Mouse (Mus musculus): Measurements from ENCODE around the gene Gab1. TPM values are rescaled to one million over a fixed set of nuclear protein-coding genes. Genes with fewer than 3 reads are reported as not detected.

The Gab1 gene
- polyA plus RNA-seq, 1 experiment from 2014 or later = 26.5 TPM

DNA sequence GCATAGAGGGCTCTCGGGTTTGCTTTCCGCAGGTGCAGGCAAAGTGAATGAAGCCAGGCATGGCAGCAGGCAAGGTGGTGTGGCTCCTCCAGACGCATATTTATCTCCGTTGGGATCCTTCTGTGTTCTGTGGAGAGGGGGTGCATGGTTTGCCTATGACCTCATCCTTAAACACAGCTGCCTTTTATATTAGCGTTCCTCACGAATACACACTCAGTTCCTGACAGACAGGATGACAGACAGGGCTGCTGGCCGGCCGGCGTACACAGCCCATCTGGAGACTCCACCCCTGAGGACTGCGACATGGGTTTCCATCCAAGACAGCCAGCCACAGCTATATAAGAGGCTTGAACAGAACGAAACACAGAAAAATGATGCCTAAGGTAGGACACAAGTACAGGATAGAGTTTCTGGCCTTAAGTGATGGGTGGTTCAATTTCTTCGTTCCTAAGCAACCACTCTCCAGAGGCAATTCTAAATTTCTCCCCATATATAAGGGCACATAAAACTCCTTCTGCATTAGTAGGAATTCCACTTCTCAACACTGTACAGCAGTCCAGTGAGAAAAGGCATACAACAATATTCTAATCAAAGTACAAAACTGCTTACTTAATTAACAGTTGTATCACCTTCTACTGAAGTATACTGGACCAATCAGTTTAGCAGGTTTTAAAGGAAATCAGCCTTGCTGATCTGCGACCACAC lies 66.1 kb downstream of the Gab1 start:
- ATAC-seq (ENCODE audit: low FRiP score, low TSS enrichment) = 0 out of 2 replicates have a peak, but pooled peaks have one; percentile 19
- Histone ChIP-seq H3K4me1 (ENCODE audit: control insufficient read depth, insufficient read depth, low read length) (peaks cover 27% of the 10 kb centered on the region), H3K9ac (ENCODE audit: low read depth, low read length) (no peak overlapping the region), H3K27ac (ENCODE audit: low read depth, low read length) (no peak overlapping the region; the same call in 1 of the 2 replicates), H3K4me2 (replicated peaks; ENCODE audit: low read depth, low read length) (no peak overlapping the region), H3K4me3 (ENCODE audit: low read length) (no peak overlapping the region), H3K36me3 (ENCODE audit: control insufficient read depth, insufficient read depth, low read length) (no peaks in the 10 kb centered on the region), H3K9me3 (ENCODE audit: control insufficient read depth, low read length) (no peaks in the 10 kb centered on the region), H3K27me3 (ENCODE audit: control insufficient read depth, insufficient read depth, low read length) (no peaks in the 10 kb centered on the region)
- WGBS = 57% methylated on average over 13 of the region's 13 CpGs

GRCm38 (mm10) chr8:80813439-80813838 lies 66.9 kb downstream of the Gab1 start:
- 80% methylated on average over 5 of the region's 5 CpGs for WGBS

GRCm38 (mm10) chr8:80811591-80811991 lies 68.7 kb downstream of the Gab1 start:
- Histone ChIP-seq H3K9ac (ENCODE audit: low read depth, low read length) (no peak overlapping the region), H3K4me1 (ENCODE audit: control insufficient read depth, insufficient read depth, low read length) (peaks cover 33% of the 10 kb centered on the region), H3K27me3 (ENCODE audit: control insufficient read depth, insufficient read depth, low read length) (no peaks in the 10 kb centered on the region), H3K4me2 (replicated peaks; ENCODE audit: low read depth, low read length) (no peak overlapping the region), H3K36me3 (ENCODE audit: control insufficient read depth, insufficient read depth, low read length) (no peaks in the 10 kb centered on the region), H3K9me3 (ENCODE audit: control insufficient read depth, low read length) (no peaks in the 10 kb centered on the region), H3K4me3 (ENCODE audit: low read length) (no peak overlapping the region), H3K27ac (ENCODE audit: low read depth, low read length) (peak overlapping the region; percentile 63; the same call in 1 of the 2 replicates)
- WGBS = 61% methylated on average over 4 of the region's 4 CpGs
- no peak for ATAC-seq (ENCODE audit: low FRiP score, low TSS enrichment)

More at GRCm38 (mm10) chr8:80813439-80813838, 66.9 kb downstream of the Gab1 start:
- Histone ChIP-seq H3K27ac (ENCODE audit: low read depth, low read length) (no peak overlapping the region), H3K27me3 (ENCODE audit: control insufficient read depth, insufficient read depth, low read length) (no peaks in the 10 kb centered on the region), H3K4me1 (ENCODE audit: control insufficient read depth, insufficient read depth, low read length) (peaks cover 28% of the 10 kb centered on the region), H3K9ac (ENCODE audit: low read depth, low read length) (no peak overlapping the region), H3K4me3 (ENCODE audit: low read length) (no peak overlapping the region), H3K9me3 (ENCODE audit: control insufficient read depth, low read length) (no peaks in the 10 kb centered on the region), H3K4me2 (replicated peaks; ENCODE audit: low read depth, low read length) (no peak overlapping the region), H3K36me3 (ENCODE audit: control insufficient read depth, insufficient read depth, low read length) (no peaks in the 10 kb centered on the region)
- no peak for ATAC-seq (ENCODE audit: low FRiP score, low TSS enrichment)

GRCm38 (mm10) chr8:80810916-80811315 lies 69.4 kb downstream of the Gab1 start:
- Histone ChIP-seq H3K36me3 (ENCODE audit: control insufficient read depth, insufficient read depth, low read length) (no peaks in the 10 kb centered on the region), H3K9ac (ENCODE audit: low read depth, low read length) (no peak overlapping the region), H3K27ac (ENCODE audit: low read depth, low read length) (peak overlapping the region; percentile 63; the same call in 1 of the 2 replicates), H3K27me3 (ENCODE audit: control insufficient read depth, insufficient read depth, low read length) (no peaks in the 10 kb centered on the region), H3K4me2 (replicated peaks; ENCODE audit: low read depth, low read length) (no peak overlapping the region), H3K4me3 (ENCODE audit: low read length) (no peak overlapping the region), H3K9me3 (ENCODE audit: control insufficient read depth, low read length) (no peaks in the 10 kb centered on the region), H3K4me1 (ENCODE audit: control insufficient read depth, insufficient read depth, low read length) (peaks cover 33% of the 10 kb centered on the region)
- ATAC-seq (ENCODE audit: low FRiP score, low TSS enrichment) = no peak
- WGBS = 37% methylated on average over 4 of the region's 4 CpGs

GRCm38 (mm10) chr8:80810442-80810841 lies 69.9 kb downstream of the Gab1 start:
- no peak overlapping the region for H3K4me3 ChIP-seq (ENCODE audit: low read length)
- H3K27me3 ChIP-seq (ENCODE audit: control insufficient read depth, insufficient read depth, low read length) = no peaks in the 10 kb centered on the region
- H3K36me3 ChIP-seq (ENCODE audit: control insufficient read depth, insufficient read depth, low read length) = no peaks in the 10 kb centered on the region
- H3K4me2 ChIP-seq (replicated peaks; ENCODE audit: low read depth, low read length) = no peak overlapping the region
- ATAC-seq (ENCODE audit: low FRiP score, low TSS enrichment) = no peak
- H3K4me1 ChIP-seq (ENCODE audit: control insufficient read depth, insufficient read depth, low read length) = peaks cover 33% of the 10 kb centered on the region
- no peak overlapping the region for H3K27ac ChIP-seq (ENCODE audit: low read depth, low read length)
- no peaks in the 10 kb centered on the region for H3K9me3 ChIP-seq (ENCODE audit: control insufficient read depth, low read length)
- H3K9ac ChIP-seq (ENCODE audit: low read depth, low read length) = no peak overlapping the region
- WGBS = 83% methylated on average over 5 of the region's 5 CpGs

DNA sequence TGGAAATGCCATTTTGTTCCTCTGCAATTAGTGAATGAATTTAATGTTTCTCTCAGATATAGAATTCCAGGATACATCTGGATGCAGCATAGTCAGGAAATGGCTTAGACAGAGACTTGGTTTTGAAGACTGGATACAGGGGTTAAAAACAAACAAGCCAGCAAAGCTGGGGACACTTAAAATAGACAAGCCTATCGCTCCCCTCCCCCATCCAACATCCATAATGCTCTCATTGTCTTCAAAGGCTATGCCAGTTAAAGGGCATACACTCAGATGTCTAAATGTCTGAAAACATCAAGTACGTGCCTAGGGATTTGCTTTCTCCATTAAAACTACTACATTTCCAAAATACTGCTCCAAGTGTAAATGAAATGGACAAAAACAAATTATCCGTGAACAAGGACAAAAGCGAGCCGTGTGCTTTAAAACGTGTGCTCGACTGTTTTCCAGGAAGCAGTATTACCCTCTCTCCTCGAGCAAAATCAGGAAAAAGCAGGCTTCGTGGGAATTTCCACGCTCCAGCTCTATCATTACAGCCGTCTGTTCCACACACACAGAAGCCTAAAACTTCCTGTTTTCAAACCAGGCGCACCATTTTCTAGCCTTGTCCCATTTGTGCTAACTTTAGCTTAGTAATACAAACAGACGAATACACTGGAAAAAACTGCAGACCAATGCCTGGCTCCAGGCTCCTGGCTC lies 72.4 kb downstream of the Gab1 start:
- no peak for ATAC-seq (ENCODE audit: low FRiP score, low TSS enrichment)
- Histone ChIP-seq H3K9ac (ENCODE audit: low read depth, low read length) (no peak overlapping the region), H3K9me3 (ENCODE audit: control insufficient read depth, low read length) (no peaks in the 10 kb centered on the region), H3K36me3 (ENCODE audit: control insufficient read depth, insufficient read depth, low read length) (no peaks in the 10 kb centered on the region), H3K27me3 (ENCODE audit: control insufficient read depth, insufficient read depth, low read length) (no peaks in the 10 kb centered on the region), H3K4me3 (ENCODE audit: low read length) (no peak overlapping the region), H3K27ac (ENCODE audit: low read depth, low read length) (peak overlapping the region; percentile 61; the same call in 1 of the 2 replicates), H3K4me1 (ENCODE audit: control insufficient read depth, insufficient read depth, low read length) (peaks cover 32% of the 10 kb centered on the region; the same call in 1 of the 2 replicates), H3K4me2 (replicated peaks; ENCODE audit: low read depth, low read length) (no peak overlapping the region)
- WGBS = 45% methylated on average over 13 of the region's 13 CpGs

GRCm38 (mm10) chr8:80804066-80804619 lies 76.2 kb downstream of the Gab1 start:
- ATAC-seq (ENCODE audit: low FRiP score, low TSS enrichment) = no peak
- H3K9ac ChIP-seq (ENCODE audit: low read depth, low read length) = no peak overlapping the region; the same call in 1 of the 2 replicates
- no peaks in the 10 kb centered on the region for H3K36me3 ChIP-seq (ENCODE audit: control insufficient read depth, insufficient read depth, low read length)
- H3K27me3 ChIP-seq (ENCODE audit: control insufficient read depth, insufficient read depth, low read length) = no peaks in the 10 kb centered on the region
- H3K9me3 ChIP-seq (ENCODE audit: control insufficient read depth, low read length) = no peaks in the 10 kb centered on the region
- WGBS = 63% methylated on average over 4 of the region's 4 CpGs
- peaks cover 20% of the 10 kb centered on the region; the same call in 1 of the 2 replicates for H3K4me1 ChIP-seq (ENCODE audit: control insufficient read depth, insufficient read depth, low read length)
- no peak overlapping the region for H3K4me3 ChIP-seq (ENCODE audit: low read length)
- no peak overlapping the region for H3K27ac ChIP-seq (ENCODE audit: low read depth, low read length)
- H3K4me2 ChIP-seq (replicated peaks; ENCODE audit: low read depth, low read length) = no peak overlapping the region

DNA sequence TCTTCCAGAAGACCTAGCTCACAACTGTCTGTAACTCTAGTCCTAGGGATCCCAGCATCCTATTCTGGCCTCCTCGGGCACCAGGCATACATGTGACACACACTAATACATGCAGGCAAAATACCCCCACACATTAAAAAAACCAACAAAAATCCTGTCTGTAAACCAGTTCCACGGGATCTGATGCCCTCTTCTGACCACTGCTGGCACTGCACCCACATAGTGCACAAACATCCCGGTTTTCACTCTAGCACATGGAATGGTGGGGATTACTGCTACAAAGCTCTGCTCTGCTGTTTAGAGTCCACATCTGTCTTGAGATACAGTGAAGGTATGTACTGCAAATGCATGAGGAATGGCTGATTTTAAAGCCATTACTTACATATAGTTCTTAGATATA lies 81.5 kb downstream of the Gab1 start:
- 94% methylated on average over 3 of the region's 3 CpGs for WGBS
- Histone ChIP-seq H3K9ac (ENCODE audit: low read depth, low read length) (no peak overlapping the region), H3K36me3 (ENCODE audit: control insufficient read depth, insufficient read depth, low read length) (no peaks in the 10 kb centered on the region), H3K4me1 (ENCODE audit: control insufficient read depth, insufficient read depth, low read length) (peaks cover 11% of the 10 kb centered on the region; the same call in 1 of the 2 replicates), H3K4me2 (replicated peaks; ENCODE audit: low read depth, low read length) (no peak overlapping the region), H3K4me3 (ENCODE audit: low read length) (no peak overlapping the region), H3K27ac (ENCODE audit: low read depth, low read length) (no peak overlapping the region), H3K9me3 (ENCODE audit: control insufficient read depth, low read length) (no peaks in the 10 kb centered on the region), H3K27me3 (ENCODE audit: control insufficient read depth, insufficient read depth, low read length) (no peaks in the 10 kb centered on the region)
- no peak for ATAC-seq (ENCODE audit: low FRiP score, low TSS enrichment)
